Mouse (Mus musculus) kidney, adult 2 months (tissue): ENCODE measurements around the gene Hist1h4b. TPM values are rescaled to one million over a fixed set of nuclear protein-coding genes. Genes with fewer than 3 reads are reported as not detected.
A peak's percentile ranks its signal among the peaks of the same experiment; 100 is the strongest.

ENCODE experiments used
- DNase-seq: peaks from one replicate; pipeline ENCODE4 v3.0.0; 2021
- H3K27ac ChIP-seq: fragments of 200-500 bp; 2 replicates; pipeline ENCODE4 v1.5.1; 2012; ENCODE audit warnings: low read depth, low read length, control low read depth, inconsistent platforms; ENCODE audit not compliant: insufficient read depth
- H3K27me3 ChIP-seq: fragments of 200-500 bp; replicated peaks from 2 replicates; pipeline ENCODE4 v1.6.1; 2012; ENCODE audit warnings: mild to moderate bottlenecking, moderate library complexity, low read length, inconsistent platforms; ENCODE audit not compliant: control insufficient read depth, insufficient read depth
- H3K36me3 ChIP-seq: fragments of 200-500 bp; 2 replicates; pipeline ENCODE4 v1.6.1; 2012; ENCODE audit warnings: mild to moderate bottlenecking, moderate library complexity, low read length, inconsistent platforms; ENCODE audit not compliant: control insufficient read depth, insufficient read depth
- H3K4me1 ChIP-seq: fragments of 200-500 bp; 2 replicates; pipeline ENCODE4 v1.6.1; 2011; ENCODE audit warnings: low read length; ENCODE audit not compliant: control insufficient read depth, insufficient read depth
- H3K4me3 ChIP-seq: fragments of 200-500 bp; 2 replicates; pipeline ENCODE4 v1.5.1; 2011; ENCODE audit warnings: mild to moderate bottlenecking, low read depth, low read length, control low read depth; ENCODE audit not compliant: insufficient read depth
- CTCF ChIP-seq: fragments of 200-500 bp; conservative IDR thresholded peaks from 2 replicates; pipeline ENCODE4 v1.5.1; 2011; ENCODE audit warnings: low read depth, mild to moderate bottlenecking, control low read depth, low read length, moderate library complexity, mixed read lengths; ENCODE audit not compliant: insufficient read depth, insufficient read length
- POLR2A ChIP-seq: fragments of 200-500 bp; IDR thresholded peaks from one replicate; pipeline ENCODE4 v1.6.1; 2011; ENCODE audit warnings: low read depth, low read length, control low read depth
- WGBS: fragments of 180-500 bp; shearing (Covaris S2); methylation state at CpG from one replicate; pipeline ENCODE4 v1.1.7; 2018; 5-methylcytosine and 5-hydroxymethylcytosine counted together
- polyA plus RNA-seq: library from polyadenylated mRNA; depleted of rRNA; stranded (reverse); fragments of >200 nt; gene quantifications from 2 replicates; pipeline ENCODE4 v1.2.3, GENCODE M21; 2012

Hist1h4b gene
- polyA plus RNA-seq, 1 experiment, result 3.1 TPM

GRCm38 (mm10) chr13:23724239-23724638 is 32.6 kb upstream of the Hist1h4b start:
- H3K27me3 ChIP-seq, result no peaks in the 10 kb centered on the region
- WGBS, result 95% methylated on average over 4 of the region's 4 CpGs
- no peak for DNase-seq
- H3K4me1 ChIP-seq, result peaks cover 4% of the 10 kb centered on the region; the same call in 1 of the 2 replicates
- TF ChIP-seq CTCF (no peak), POLR2A (no peak)
- H3K4me3 ChIP-seq, result no peak overlapping the region
- no peaks in the 10 kb centered on the region for H3K36me3 ChIP-seq
- no peak overlapping the region for H3K27ac ChIP-seq

DNA sequence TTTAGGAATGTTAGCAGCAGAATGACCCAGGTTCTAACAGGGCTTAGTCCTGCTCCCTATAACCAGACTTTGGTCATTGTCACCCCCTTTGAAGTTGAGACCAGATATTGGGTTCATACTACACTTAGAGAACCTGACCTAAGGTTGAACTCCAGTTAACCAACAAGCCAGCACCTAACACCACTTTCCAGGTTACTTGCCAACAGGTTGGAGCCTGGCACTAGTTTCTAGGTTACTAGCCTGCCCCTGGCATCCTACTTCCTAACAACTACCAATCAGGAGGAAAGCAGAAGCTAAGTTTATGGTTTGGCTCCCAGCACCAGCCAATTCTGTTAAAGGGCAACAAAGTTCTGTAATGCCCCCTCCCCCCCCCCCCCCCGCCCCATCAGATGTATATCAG is 31.6 kb upstream of the Hist1h4b start:
- Histone ChIP-seq H3K27me3 (no peaks in the 10 kb centered on the region), H3K4me1 (peaks cover 7% of the 10 kb centered on the region; the same call in 1 of the 2 replicates), H3K36me3 (no peaks in the 10 kb centered on the region), H3K4me3 (no peak overlapping the region), H3K27ac (no peak overlapping the region)
- TF ChIP-seq CTCF, result no peak
- TF ChIP-seq POLR2A, result no peak
- peak; percentile 29 for DNase-seq
- 61% methylated on average over 1 of the region's 1 CpGs for WGBS

GRCm38 (mm10) chr13:23728472-23729191 is 28.2 kb upstream of the Hist1h4b start:
- TF ChIP-seq CTCF, result no peak
- no peak for TF ChIP-seq POLR2A
- no peak overlapping the region for H3K27ac ChIP-seq
- no peaks in the 10 kb centered on the region for H3K36me3 ChIP-seq

DNA sequence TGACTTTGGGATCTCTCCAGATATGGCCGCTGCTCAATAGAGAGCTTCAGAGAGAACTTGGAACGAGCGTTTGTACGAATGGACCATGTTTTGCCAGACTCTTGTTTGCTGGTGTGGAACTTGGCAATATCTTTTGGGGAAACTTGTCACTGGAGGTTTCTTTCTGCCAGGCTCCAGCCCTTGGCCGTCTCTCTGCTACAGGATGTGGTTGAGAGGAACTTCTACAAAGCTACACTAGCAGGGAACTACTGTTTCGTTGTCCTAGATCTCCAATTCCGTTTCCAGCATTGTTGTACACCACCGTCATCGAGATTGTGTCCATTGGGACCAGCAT is 27.7 kb upstream of the Hist1h4b start:
- Histone ChIP-seq H3K4me1 (peaks cover 7% of the 10 kb centered on the region; the same call in 1 of the 2 replicates), H3K27me3 (no peaks in the 10 kb centered on the region), H3K36me3 (no peaks in the 10 kb centered on the region), H3K27ac (no peak overlapping the region), H3K4me3 (no peak overlapping the region)
- WGBS, result 77% methylated on average over 9 of the region's 9 CpGs
- DNase-seq, result no peak
- TF ChIP-seq POLR2A (no peak), CTCF (no peak)

More at GRCm38 (mm10) chr13:23728472-23729191, 28.2 kb upstream of the Hist1h4b start:
- WGBS, result 92% methylated on average over 18 of the region's 18 CpGs
- peaks cover 7% of the 10 kb centered on the region; the same call in 1 of the 2 replicates for H3K4me1 ChIP-seq
- no peak overlapping the region for H3K4me3 ChIP-seq
- DNase-seq, result no peak
- H3K27me3 ChIP-seq, result no peaks in the 10 kb centered on the region

- Histone ChIP-seq H3K27me3 (no peaks in the 10 kb centered on the region), H3K4me3 (no peak overlapping the region), H3K36me3 (no peaks in the 10 kb centered on the region), H3K27ac (no peak overlapping the region), H3K4me1 (peaks cover 7% of the 10 kb centered on the region; the same call in 1 of the 2 replicates)
- no peak for DNase-seq
- no peak for TF ChIP-seq CTCF
- TF ChIP-seq POLR2A, result no peak
- 92% methylated on average over 5 of the region's 5 CpGs for WGBS
These were observed 27.1 kb upstream of the Hist1h4b start for GRCm38 (mm10) chr13:23729706-23730105.

- peak; percentile 93 for DNase-seq
- H3K27me3 ChIP-seq, result no peaks in the 10 kb centered on the region
- 0 out of 2 replicates have a peak, but pooled peaks cover 3% of the 10 kb centered on the region for H3K4me1 ChIP-seq
- 12% methylated on average over 8 of the region's 8 CpGs for WGBS
- no peak for TF ChIP-seq CTCF
- H3K27ac ChIP-seq, result peak overlapping the region; percentile 76; the same call in 1 of the 2 replicates
- H3K4me3 ChIP-seq, result no peak overlapping the region
- no peaks in the 10 kb centered on the region for H3K36me3 ChIP-seq
These were observed 26.3 kb upstream of the Hist1h4b start for GRCm38 (mm10) chr13:23730479-23730878.

- TF ChIP-seq CTCF (peak; percentile 30; the same call in 1 of the 2 replicates), POLR2A (no peak)
- Histone ChIP-seq H3K27ac (no peak overlapping the region), H3K4me3 (no peak overlapping the region), H3K36me3 (no peaks in the 10 kb centered on the region), H3K4me1 (0 out of 2 replicates have a peak, but pooled peaks cover 3% of the 10 kb centered on the region), H3K27me3 (no peaks in the 10 kb centered on the region)
- DNase-seq, result peak; percentile 60
- 23% methylated on average over 8 of the region's 8 CpGs for WGBS
These were observed 24.5 kb upstream of the Hist1h4b start for GRCm38 (mm10) chr13:23732156-23732804.
